Mouse (Mus musculus) cerebellum, adult 2 months (tissue): Measurements from ENCODE around the gene Vmn1r55.

Experiments
- CTCF ChIP-seq: fragments of 200-500 bp; IDR thresholded peaks from 2 replicates; pipeline ENCODE4 v1.5.1; 2011; ENCODE audit warnings: low read depth, mild to moderate bottlenecking, control low read depth, low read length, moderate library complexity, borderline replicate concordance; ENCODE audit not compliant: insufficient read depth
- POLR2A ChIP-seq: fragments of 200-500 bp; IDR thresholded peaks from 2 replicates; pipeline ENCODE4 v1.6.1; 2011; ENCODE audit warnings: low read length, control low read depth, borderline replicate concordance; ENCODE audit not compliant: insufficient read depth

DNA sequence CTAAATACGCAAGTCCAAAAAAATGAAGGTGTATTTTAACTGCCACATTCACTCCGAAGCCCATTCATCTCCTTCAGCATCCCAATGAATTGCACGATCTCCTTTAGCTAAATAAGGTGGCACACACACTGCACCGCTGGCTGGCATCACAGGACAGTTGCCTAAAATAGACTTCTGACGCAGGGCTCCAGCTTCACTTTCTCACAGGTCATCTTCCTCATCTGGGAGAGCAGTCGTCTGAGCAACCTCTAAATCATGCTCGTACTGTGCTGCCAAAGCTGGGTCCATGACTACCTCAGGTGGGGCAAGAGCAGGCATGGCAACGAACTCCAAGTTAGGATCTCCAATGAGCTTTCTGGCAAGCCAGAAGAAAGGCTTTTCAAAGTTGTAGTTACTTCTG, 24.4 kb downstream of the Vmn1r55 start:
- TF ChIP-seq CTCF (no peak), POLR2A (no peak)
